Mouse (Mus musculus): ENCODE measurements around the gene Trim41. TPM values are rescaled to one million over a fixed set of nuclear protein-coding genes. Genes with fewer than 3 reads are reported as not detected.
A peak's percentile ranks its signal among the peaks of the same experiment; 100 is the strongest.
"Not testable (repeated sequence)": the region's sequence is repeated elsewhere in the genome, so short reads cannot be mapped to it uniquely, and the experiment has no call there.

Trim41 gene
- polyA plus RNA-seq, 1 experiment from 2014 or later = 8.3 TPM

- Histone ChIP-seq H3K36me3 (no peaks in the 10 kb centered on the region), H3K27ac (no peak overlapping the region), H3K4me1 (peaks cover 12% of the 10 kb centered on the region; the same call in 1 of the 2 replicates), H3K9ac (peak overlapping the region; percentile 82), H3K27me3 (peaks cover 14% of the 10 kb centered on the region), H3K9me3 (no peaks in the 10 kb centered on the region), H3K4me2 (peak overlapping the region; percentile 79), H3K4me3 (peak overlapping the region; percentile 87)
- ATAC-seq (ENCODE audit: insufficient number of reproducible peaks, insufficient read depth, low FRiP score, low TSS enrichment, low read depth) = no peak
- WGBS = 8% methylated on average over 11 of the region's 11 CpGs
These were observed 19.8 kb upstream of the Trim41 start for GRCm38 (mm10) chr11:48836990-48837309.

- no peak overlapping the region for H3K4me3 ChIP-seq
- no peaks in the 10 kb centered on the region for H3K36me3 ChIP-seq
- H3K4me2 ChIP-seq = no peak overlapping the region
- H3K4me1 ChIP-seq = peaks cover 12% of the 10 kb centered on the region; the same call in 1 of the 2 replicates
- no peaks in the 10 kb centered on the region for H3K9me3 ChIP-seq
- peaks cover 14% of the 10 kb centered on the region for H3K27me3 ChIP-seq
- no peak for ATAC-seq (ENCODE audit: insufficient number of reproducible peaks, insufficient read depth, low FRiP score, low TSS enrichment, low read depth)
- no peak overlapping the region for H3K9ac ChIP-seq
- no peak overlapping the region for H3K27ac ChIP-seq
- WGBS = 73% methylated on average over 6 of the region's 6 CpGs
These were observed 18.8 kb upstream of the Trim41 start for GRCm38 (mm10) chr11:48835923-48836322.

DNA sequence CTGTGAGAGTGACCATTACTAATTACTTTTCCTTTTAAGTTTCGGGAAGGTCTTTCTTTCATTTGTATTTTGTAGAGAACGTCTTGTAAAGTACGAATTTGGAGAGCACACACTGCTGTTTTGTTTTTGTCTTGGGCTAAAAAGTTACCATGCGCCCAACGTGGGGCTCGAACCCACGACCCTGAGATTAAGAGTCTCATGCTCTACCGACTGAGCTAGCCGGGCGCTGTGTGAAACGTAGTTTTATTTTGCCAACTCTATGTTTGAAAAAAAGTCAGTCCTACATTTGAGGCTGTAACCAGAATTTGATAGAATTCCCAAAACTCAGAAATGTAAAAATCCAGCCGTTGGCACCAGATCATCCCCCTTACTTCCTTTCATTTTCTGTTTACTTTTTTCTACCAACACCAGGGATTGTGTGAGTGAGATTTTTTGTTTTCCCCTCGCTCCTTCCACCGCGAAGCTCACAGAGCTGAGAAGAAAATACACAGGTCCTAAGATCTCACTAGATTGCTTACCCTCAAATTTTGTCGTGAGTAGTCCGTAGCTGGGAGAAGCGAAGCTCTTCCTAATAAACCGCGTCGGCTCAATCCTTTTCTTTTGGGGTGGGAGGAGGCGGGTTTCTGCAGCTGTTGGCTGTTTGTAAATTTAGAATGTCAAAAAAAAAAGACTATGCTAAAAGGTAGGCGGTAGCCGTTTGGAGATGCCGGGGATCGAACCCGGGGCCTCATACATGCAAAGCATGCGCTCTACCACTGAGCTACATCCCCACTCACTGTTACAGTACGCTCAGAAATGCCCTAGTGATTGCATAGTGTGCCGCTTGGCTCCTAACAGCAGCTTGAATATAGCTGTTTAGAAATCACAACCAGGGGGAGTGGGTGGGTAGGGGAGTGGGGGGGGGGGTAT lies 16.8 kb upstream of the Trim41 start:
- peak; percentile 85 for ATAC-seq (ENCODE audit: insufficient number of reproducible peaks, insufficient read depth, low FRiP score, low TSS enrichment, low read depth)

DNA sequence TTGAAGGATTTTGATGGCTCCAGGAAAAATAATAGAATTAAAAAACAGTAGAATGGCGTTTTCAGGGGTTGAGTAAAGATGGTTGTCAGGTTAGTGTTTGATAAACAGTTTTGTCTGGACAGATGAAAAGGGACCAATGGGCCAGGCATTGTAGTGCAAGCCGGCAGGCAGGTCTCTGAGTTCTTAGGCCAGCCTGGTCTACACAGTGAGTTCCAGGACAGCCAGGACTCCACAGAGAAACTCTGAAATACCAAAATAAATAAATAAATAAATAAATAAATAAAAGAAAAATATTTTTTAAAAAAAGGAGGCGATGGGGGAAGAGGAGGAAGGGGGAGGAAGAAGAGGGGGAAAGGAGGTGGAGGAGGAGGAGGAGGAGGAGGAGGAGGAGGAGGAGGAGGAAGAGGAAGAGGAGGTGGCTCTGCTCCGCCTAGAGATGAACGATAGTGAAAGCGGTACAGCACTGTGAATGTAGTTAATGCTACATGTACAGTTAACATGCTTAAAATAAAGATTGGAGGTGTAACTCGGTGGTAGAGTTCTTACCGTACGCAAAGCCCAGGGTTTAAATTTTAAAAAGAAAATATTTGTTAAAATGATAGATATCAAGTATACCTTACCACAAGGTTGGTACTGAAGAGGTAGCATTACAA lies 16.1 kb upstream of the Trim41 start:
- Histone ChIP-seq H3K27ac (no peak overlapping the region), H3K9ac (no peak overlapping the region), H3K4me1 (peaks cover 6% of the 10 kb centered on the region; the same call in 1 of the 2 replicates), H3K36me3 (no peaks in the 10 kb centered on the region), H3K4me3 (peak overlapping the region; percentile 63), H3K9me3 (no peaks in the 10 kb centered on the region), H3K4me2 (peak overlapping the region; percentile 59), H3K27me3 (peaks cover 14% of the 10 kb centered on the region)
- 42% methylated on average over 8 of the region's 9 CpGs for WGBS
- no peak for ATAC-seq (ENCODE audit: insufficient number of reproducible peaks, insufficient read depth, low FRiP score, low TSS enrichment, low read depth)

More for the DNA sequence above, 16.8 kb upstream of the Trim41 start:
- Histone ChIP-seq H3K4me1 (peaks cover 12% of the 10 kb centered on the region; the same call in 1 of the 2 replicates), H3K9ac (peak overlapping the region; percentile 69), H3K36me3 (no peaks in the 10 kb centered on the region), H3K27me3 (peaks cover 14% of the 10 kb centered on the region), H3K9me3 (no peaks in the 10 kb centered on the region), H3K4me2 (peak overlapping the region; percentile 59), H3K27ac (peak overlapping the region; percentile 77), H3K4me3 (peak overlapping the region; percentile 63)
- WGBS = 0% methylated on average over 30 of the region's 30 CpGs

DNA sequence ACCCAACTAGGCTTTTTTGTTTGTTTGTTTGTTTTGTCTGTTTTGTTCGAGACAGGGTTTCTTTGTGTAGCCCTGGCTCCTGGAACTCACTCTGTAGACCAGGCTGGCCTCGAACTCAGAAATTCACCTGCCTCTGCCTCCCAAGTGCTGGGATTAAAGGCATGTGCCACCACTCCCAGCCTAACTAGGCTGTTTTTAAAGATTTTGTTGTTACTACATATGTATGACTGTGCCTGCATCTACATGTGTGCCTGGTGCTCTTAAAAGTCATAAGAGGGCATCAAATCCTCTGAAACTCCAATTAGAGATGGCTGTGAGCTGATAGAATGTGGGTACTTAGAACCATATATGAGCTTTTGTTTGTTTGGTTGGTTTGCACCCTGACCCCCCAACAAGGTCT lies 14.1 kb upstream of the Trim41 start:
- H3K27ac ChIP-seq = no peak overlapping the region
- no peak overlapping the region for H3K9ac ChIP-seq
- no peaks in the 10 kb centered on the region for H3K9me3 ChIP-seq
- no peaks in the 10 kb centered on the region for H3K4me1 ChIP-seq
- no peak overlapping the region for H3K4me3 ChIP-seq
- peaks cover 4% of the 10 kb centered on the region for H3K27me3 ChIP-seq
- H3K4me2 ChIP-seq = no peak overlapping the region
- H3K36me3 ChIP-seq = no peaks in the 10 kb centered on the region
- no peak for ATAC-seq (ENCODE audit: insufficient number of reproducible peaks, insufficient read depth, low FRiP score, low TSS enrichment, low read depth)
- 71% methylated on average over 2 of the region's 2 CpGs for WGBS

GRCm38 (mm10) chr11:48830279-48830678 lies 13.1 kb upstream of the Trim41 start:
- no peak overlapping the region for H3K4me2 ChIP-seq

GRCm38 (mm10) chr11:48827926-48828325 lies 10.8 kb upstream of the Trim41 start:
- WGBS = 48% methylated on average over 6 of the region's 6 CpGs
- H3K4me2 ChIP-seq = no peak overlapping the region
- H3K4me1 ChIP-seq = peaks cover 9% of the 10 kb centered on the region; the same call in 1 of the 2 replicates
- no peak overlapping the region for H3K9ac ChIP-seq
- no peak overlapping the region for H3K27ac ChIP-seq
- ATAC-seq (ENCODE audit: insufficient number of reproducible peaks, insufficient read depth, low FRiP score, low TSS enrichment, low read depth) = no peak
- no peaks in the 10 kb centered on the region for H3K36me3 ChIP-seq
- H3K27me3 ChIP-seq = peaks cover 19% of the 10 kb centered on the region
- H3K9me3 ChIP-seq = no peaks in the 10 kb centered on the region
- H3K4me3 ChIP-seq = no peak overlapping the region

More at GRCm38 (mm10) chr11:48830279-48830678, 13.1 kb upstream of the Trim41 start:
- H3K4me1 ChIP-seq = no peaks in the 10 kb centered on the region
- no peaks in the 10 kb centered on the region for H3K9me3 ChIP-seq
- no peak for ATAC-seq (ENCODE audit: insufficient number of reproducible peaks, insufficient read depth, low FRiP score, low TSS enrichment, low read depth)
- no peak overlapping the region for H3K9ac ChIP-seq
- no peak overlapping the region for H3K27ac ChIP-seq
- no peaks in the 10 kb centered on the region for H3K36me3 ChIP-seq
- H3K4me3 ChIP-seq = no peak overlapping the region
- 65% methylated on average over 2 of the region's 2 CpGs for WGBS
- no peaks in the 10 kb centered on the region for H3K27me3 ChIP-seq

DNA sequence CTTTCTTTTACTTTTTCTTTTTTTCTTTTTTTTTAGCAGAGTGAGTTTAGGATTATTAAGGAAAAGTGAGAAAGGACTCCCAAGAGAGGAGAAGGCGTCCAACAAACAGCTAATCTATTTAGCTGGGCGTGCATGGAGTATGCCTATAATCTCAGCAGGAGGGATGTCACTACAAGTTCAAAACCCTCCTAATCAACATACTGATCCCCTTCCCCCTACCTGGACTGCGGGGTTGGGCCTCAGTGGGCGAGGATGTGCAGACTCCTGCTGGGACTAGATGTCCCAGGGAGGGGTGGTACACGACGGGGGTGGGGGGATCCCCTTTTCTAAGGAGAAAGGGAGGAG lies 9.6 kb upstream of the Trim41 start:
- Histone ChIP-seq H3K27me3 (peaks cover 19% of the 10 kb centered on the region), H3K4me3 (peak overlapping the region; percentile 49), H3K9me3 (no peaks in the 10 kb centered on the region), H3K4me2 (peak overlapping the region; percentile 66), H3K4me1 (peaks cover 9% of the 10 kb centered on the region; the same call in 1 of the 2 replicates), H3K36me3 (no peaks in the 10 kb centered on the region), H3K27ac (no peak overlapping the region; the same call in 1 of the 2 replicates), H3K9ac (peak overlapping the region; percentile 73)
- no peak for ATAC-seq (ENCODE audit: insufficient number of reproducible peaks, insufficient read depth, low FRiP score, low TSS enrichment, low read depth)
- 0% methylated on average over 6 of the region's 6 CpGs for WGBS

DNA sequence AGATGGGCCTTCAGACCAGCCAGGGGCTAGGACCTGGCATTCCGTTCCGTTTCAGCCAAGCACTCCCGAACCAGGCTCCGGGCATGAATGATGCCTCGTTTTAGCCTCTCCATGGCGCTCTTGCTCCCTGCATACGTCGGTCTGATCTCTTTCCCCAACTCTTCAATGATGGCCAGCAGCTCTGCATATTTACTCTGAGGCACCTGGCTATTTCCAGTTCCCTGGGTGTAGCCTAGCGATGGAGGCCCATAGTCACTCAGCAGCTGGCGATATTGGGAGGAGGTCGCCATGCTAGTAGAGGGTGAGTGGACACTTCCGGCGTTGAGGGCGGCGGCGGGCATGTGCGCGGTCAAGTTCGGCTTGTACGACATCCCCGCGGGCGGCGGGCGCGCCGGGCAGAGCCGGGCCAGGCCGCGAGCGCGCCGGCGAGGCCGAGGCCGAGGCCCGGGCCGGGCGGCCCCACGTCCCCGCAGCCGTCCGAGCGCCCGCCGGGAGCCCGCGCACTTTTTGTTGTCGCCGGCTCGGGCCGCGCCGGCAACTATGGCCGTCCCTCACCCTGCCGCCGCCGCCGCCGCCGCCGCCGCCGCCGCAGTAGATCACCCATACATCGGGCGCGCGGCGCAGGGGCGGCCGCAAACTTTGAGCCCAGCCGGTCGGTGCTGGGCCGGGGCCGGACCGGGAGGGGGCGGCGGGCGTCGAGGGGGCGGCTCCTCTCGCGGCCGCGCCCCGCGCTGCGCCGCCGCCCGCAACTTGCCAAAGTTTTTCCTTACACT lies 9.0 kb upstream of the Trim41 start, which contains the start of the genes Trim7 and Gm12184:
TSS of gene Trim7 (plus strand) at position 162 of the 773 bp plus-strand sequence.
TSS of gene Gm12184 (minus strand) at position 677 of the 773 bp plus-strand sequence.
- not testable (repeated sequence) for H3K36me3 ChIP-seq, H3K27ac ChIP-seq

GRCm38 (mm10) chr11:48824311-48824830 lies 7.2 kb upstream of the Trim41 start:
- WGBS = 4% methylated on average over 22 of the region's 22 CpGs
- peaks cover 19% of the 10 kb centered on the region for H3K27me3 ChIP-seq
- ATAC-seq (ENCODE audit: insufficient number of reproducible peaks, insufficient read depth, low FRiP score, low TSS enrichment, low read depth) = no peak
- peaks cover 9% of the 10 kb centered on the region; the same call in 1 of the 2 replicates for H3K4me1 ChIP-seq
- no peak overlapping the region for H3K27ac ChIP-seq
- H3K4me3 ChIP-seq = peak overlapping the region; percentile 46
- peak overlapping the region; percentile 80 for H3K4me2 ChIP-seq
- H3K9me3 ChIP-seq = no peaks in the 10 kb centered on the region
- peak overlapping the region; percentile 60 for H3K9ac ChIP-seq
- no peaks in the 10 kb centered on the region for H3K36me3 ChIP-seq

More for the DNA sequence above, 9.0 kb upstream of the Trim41 start, which contains the start of the genes Trim7 and Gm12184:
- ATAC-seq (ENCODE audit: insufficient number of reproducible peaks, insufficient read depth, low FRiP score, low TSS enrichment, low read depth) = peak; percentile 78
- peak within 1 kb of the TSS; percentile 66 for H3K4me2 ChIP-seq
- H3K9ac ChIP-seq = peak within 1 kb of the TSS; percentile 73
- H3K27me3 ChIP-seq = peaks cover 19% of the 10 kb centered on the region
- under 1% methylated on average over 48 of the region's 92 CpGs for WGBS
- not testable (repeated sequence) for H3K9me3 ChIP-seq, H3K4me1 ChIP-seq
- peak within 1 kb of the TSS; percentile 49 for H3K4me3 ChIP-seq

DNA sequence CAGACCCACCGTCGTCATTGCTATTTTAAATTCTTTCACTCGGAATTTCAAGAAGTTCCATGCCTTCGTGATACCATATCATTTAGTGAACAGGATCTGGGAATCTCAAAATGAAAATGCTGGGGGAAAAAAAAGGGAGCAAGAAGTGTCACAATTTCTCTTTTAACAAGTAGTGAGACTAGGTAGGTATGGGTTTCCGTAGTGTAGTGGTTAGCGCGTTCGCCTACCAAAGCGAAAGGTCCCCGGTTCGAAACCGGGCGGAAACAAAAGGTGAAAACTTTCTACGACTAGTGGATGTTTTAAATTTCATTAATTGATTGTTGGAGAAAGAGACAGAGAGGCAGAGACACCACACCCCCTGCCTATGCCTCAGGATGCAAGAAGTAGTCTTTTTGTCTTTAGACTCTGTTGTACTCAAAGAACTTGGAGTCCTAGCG lies 6.4 kb upstream of the Trim41 start:
- 1% methylated on average over 15 of the region's 15 CpGs for WGBS
- no peak overlapping the region for H3K27ac ChIP-seq
- H3K9me3 ChIP-seq = no peaks in the 10 kb centered on the region
- H3K36me3 ChIP-seq = no peaks in the 10 kb centered on the region
- peaks cover 19% of the 10 kb centered on the region for H3K27me3 ChIP-seq
- H3K4me2 ChIP-seq = peak overlapping the region; percentile 80
- no peak for ATAC-seq (ENCODE audit: insufficient number of reproducible peaks, insufficient read depth, low FRiP score, low TSS enrichment, low read depth)
- peaks cover 9% of the 10 kb centered on the region; the same call in 1 of the 2 replicates for H3K4me1 ChIP-seq
- peak overlapping the region; percentile 46 for H3K4me3 ChIP-seq
- peak overlapping the region; percentile 60 for H3K9ac ChIP-seq
